ENCODE assay signal across 11 mouse cellular contexts in the genomic region with DNA sequence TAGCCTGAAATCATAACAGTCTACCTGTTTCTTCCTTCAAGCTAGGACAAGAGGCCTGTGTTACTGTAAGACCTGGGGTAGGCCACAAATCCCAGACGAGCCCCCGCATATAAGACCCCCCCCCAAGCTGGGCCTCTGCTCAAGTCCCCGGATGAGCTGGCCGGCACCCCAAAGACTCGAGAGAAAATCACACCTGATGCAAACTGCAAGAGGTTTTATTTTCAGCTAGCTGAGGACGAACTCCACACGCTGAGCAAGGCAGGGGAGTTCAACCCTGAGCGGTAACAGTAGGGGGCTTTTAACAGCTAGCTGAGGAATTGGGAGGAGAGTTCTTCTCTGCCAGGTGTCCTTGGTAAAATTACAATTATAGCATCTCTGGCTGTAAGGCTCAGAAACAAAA. TPM values are rescaled to one million over a fixed set of nuclear protein-coding genes. Genes with fewer than 3 reads are reported as not detected.
DNase-seq lines count a peak whose midpoint lies in the region; ATAC-seq lines count a peak whose summit lies in the region.
"Had no signal": no experiment of that assay in that cellular context is flagged by ENCODE, and none has a peak within 500 bp of the region (broad histone marks: within the 10 kb centered on the region; RNA-seq: fewer than 3 reads in every experiment).

No protein-coding gene starts in this region.

- H3K4me2 ChIP-seq in heart, embryonic 12.5 days: no peak overlapping the region
- H3K4me2 ChIP-seq in forebrain, embryonic 15.5 days (replicated peaks): peak overlapping the region; percentile 66
- 0 out of 2 replicates have a peak overlapping the region, but pooled peaks have one; percentile 12 for H3K4me2 ChIP-seq in limb, embryonic 15.5 days
- H3K4me2 ChIP-seq in neural tube, embryonic 12.5 days (replicated peaks): peak overlapping the region; percentile 76

- DNase-seq in heart, embryonic 10.5 days (ENCODE audit: low spot score): no peak
- no peak for DNase-seq in gastrocnemius, postnatal 4 days (ENCODE audit: low spot score in 2 of 2)
- no peak for DNase-seq in ovary, postnatal 10 days (ENCODE audit: low spot score)
- DNase-seq in lung, adult 18-20 months: no peak
- DNase-seq: cerebellum, postnatal 14 days; kidney, adult 18-20 months had no signal

- peaks cover 49% of the 10 kb centered on the region for H3K36me3 ChIP-seq in heart, embryonic 10.5 days
- peaks cover 42% of the 10 kb centered on the region for H3K36me3 ChIP-seq in heart, embryonic 12.5 days
- peaks cover 23% of the 10 kb centered on the region for H3K36me3 ChIP-seq in forebrain, embryonic 15.5 days
- peaks cover 34% of the 10 kb centered on the region for H3K36me3 ChIP-seq in limb, embryonic 15.5 days
- peaks cover 40% of the 10 kb centered on the region for H3K36me3 ChIP-seq in neural tube, embryonic 12.5 days

- H3K4me1 ChIP-seq in heart, embryonic 10.5 days: peaks cover 5% of the 10 kb centered on the region; the same call in 1 of the 2 replicates
- peaks cover 14% of the 10 kb centered on the region for H3K4me1 ChIP-seq in heart, embryonic 12.5 days (replicated peaks)
- H3K4me1 ChIP-seq in forebrain, embryonic 15.5 days: peaks cover 39% of the 10 kb centered on the region
- H3K4me1 ChIP-seq in limb, embryonic 15.5 days: peaks cover 8% of the 10 kb centered on the region
- peaks cover 20% of the 10 kb centered on the region for H3K4me1 ChIP-seq in neural tube, embryonic 12.5 days

- H3K27ac ChIP-seq in heart, embryonic 10.5 days: no peak overlapping the region
- H3K27ac ChIP-seq in heart, embryonic 12.5 days (ENCODE audit: poor library complexity, severe bottlenecking): no peak overlapping the region
- H3K27ac ChIP-seq in forebrain, embryonic 15.5 days (replicated peaks): no peak overlapping the region
- no peak overlapping the region for H3K27ac ChIP-seq in limb, embryonic 15.5 days
- H3K27ac ChIP-seq in neural tube, embryonic 12.5 days: no peak overlapping the region

- H3K9me3 ChIP-seq in heart, embryonic 10.5 days: peaks cover 7% of the 10 kb centered on the region; the same call in 1 of the 2 replicates
- peaks cover 7% of the 10 kb centered on the region for H3K9me3 ChIP-seq in heart, embryonic 12.5 days (replicated peaks)
- no peaks in the 10 kb centered on the region for H3K9me3 ChIP-seq in forebrain, embryonic 15.5 days
- H3K9me3 ChIP-seq in limb, embryonic 15.5 days: no peaks in the 10 kb centered on the region
- no peaks in the 10 kb centered on the region for H3K9me3 ChIP-seq in neural tube, embryonic 12.5 days

- no peak overlapping the region for H3K9ac ChIP-seq in heart, embryonic 12.5 days
- 0 out of 2 replicates have a peak overlapping the region, but pooled peaks have one; percentile 7 for H3K9ac ChIP-seq in forebrain, embryonic 15.5 days (replicated peaks)
- H3K9ac ChIP-seq in limb, embryonic 15.5 days: no peak overlapping the region
- no peak overlapping the region for H3K9ac ChIP-seq in neural tube, embryonic 12.5 days

- H3K4me3 ChIP-seq in heart, embryonic 10.5 days: 0 out of 2 replicates have a peak overlapping the region, but pooled peaks have one; percentile 27
- H3K4me3 ChIP-seq in heart, embryonic 12.5 days: no peak overlapping the region
- peak overlapping the region; percentile 19 for H3K4me3 ChIP-seq in forebrain, embryonic 15.5 days
- H3K4me3 ChIP-seq in limb, embryonic 15.5 days: no peak overlapping the region
- peak overlapping the region; percentile 5; the same call in 1 of the 2 replicates for H3K4me3 ChIP-seq in neural tube, embryonic 12.5 days

- no peaks in the 10 kb centered on the region for H3K27me3 ChIP-seq in heart, embryonic 10.5 days (ENCODE audit: insufficient read depth, poor library complexity, severe bottlenecking)
- H3K27me3 ChIP-seq in heart, embryonic 12.5 days (replicated peaks): no peaks in the 10 kb centered on the region
- H3K27me3 ChIP-seq in forebrain, embryonic 15.5 days: no peaks in the 10 kb centered on the region
- H3K27me3 ChIP-seq in limb, embryonic 15.5 days: no peaks in the 10 kb centered on the region
- H3K27me3 ChIP-seq in neural tube, embryonic 12.5 days (replicated peaks): no peaks in the 10 kb centered on the region

- no peak for ATAC-seq in heart, embryonic 12.5 days (ENCODE audit: insufficient number of reproducible peaks, low FRiP score)
- no peak for ATAC-seq in forebrain, embryonic 15.5 days (replicated peaks)
- no peak for ATAC-seq in limb, embryonic 15.5 days (ENCODE audit: insufficient number of reproducible peaks, low FRiP score, low TSS enrichment, low read depth)
- ATAC-seq in neural tube, embryonic 12.5 days (ENCODE audit: low FRiP score, low read depth): no peak

- WGBS in heart, embryonic 10.5 days: 94% methylated on average over 8 of the region's 8 CpGs
- 97% methylated on average over 8 of the region's 8 CpGs for WGBS in heart, embryonic 12.5 days
- 86% methylated on average over 8 of the region's 8 CpGs for WGBS in forebrain, embryonic 15.5 days
- 80% methylated on average over 8 of the region's 8 CpGs for WGBS in limb, embryonic 15.5 days
- WGBS in neural tube, embryonic 12.5 days: 94% methylated on average over 8 of the region's 8 CpGs

RNA-seq across cellular contexts. Expression of a gene that starts 3.0 kb away (rescaled TPM):
- 22.0 and 24.4 TPM in 2 replicates for polyA plus RNA-seq in heart, embryonic 10.5 days (2016; fragmentation: Nextera tagmentation; extraction: Ambion mirVana)
- polyA plus RNA-seq in heart, embryonic 12.5 days (2016; fragmentation: Nextera tagmentation; extraction: Ambion mirVana): 26.6 and 27.3 TPM in 2 replicates
- 35.9 and 36.0 TPM in 2 replicates for polyA plus RNA-seq in forebrain, embryonic 15.5 days (2015; fragmentation: Nextera tagmentation; extraction: Ambion mirVana)
- polyA plus RNA-seq in limb, embryonic 15.5 days (2015; fragmentation: Nextera tagmentation; extraction: Ambion mirVana): 29.8 and 31.4 TPM in 2 replicates
- 27.2 and 31.9 TPM in 2 replicates for polyA plus RNA-seq in neural tube, embryonic 12.5 days (2016; fragmentation: Nextera tagmentation; extraction: Ambion mirVana)
- 10 to 100 TPM; 15.0 to 16.1 TPM for total RNA-seq in gastrocnemius, postnatal 4 days (2021)

RNA-seq across cellular contexts. Expression of a gene that starts 8.9 kb away (rescaled TPM):
- polyA plus RNA-seq in heart, embryonic 10.5 days (2016; fragmentation: Nextera tagmentation; extraction: Ambion mirVana): 0.14 TPM in 1 of 2 replicates, not detected in the other
- 0.18 TPM in 1 of 2 replicates, not detected in the other for polyA plus RNA-seq in heart, embryonic 12.5 days (2016; fragmentation: Nextera tagmentation; extraction: Ambion mirVana)
- not detected in 2 replicates for polyA plus RNA-seq in forebrain, embryonic 15.5 days (2015; fragmentation: Nextera tagmentation; extraction: Ambion mirVana)
- 0.20 TPM in 1 of 2 replicates, not detected in the other for polyA plus RNA-seq in limb, embryonic 15.5 days (2015; fragmentation: Nextera tagmentation; extraction: Ambion mirVana)
- not detected in 2 replicates for polyA plus RNA-seq in neural tube, embryonic 12.5 days (2016; fragmentation: Nextera tagmentation; extraction: Ambion mirVana)
- total RNA-seq in gastrocnemius, postnatal 4 days (2021): 1 to 10 TPM; 3.2 to 5.4 TPM
- polyA plus RNA-seq: small intestine, adult 2 months had no signal

RNA-seq across cellular contexts. Expression of a gene that starts 33.2 kb away (rescaled TPM):
- polyA plus RNA-seq in heart, embryonic 10.5 days (2016; fragmentation: Nextera tagmentation; extraction: Ambion mirVana): 11.6 and 14.8 TPM in 2 replicates
- 11.9 and 12.5 TPM in 2 replicates for polyA plus RNA-seq in heart, embryonic 12.5 days (2016; fragmentation: Nextera tagmentation; extraction: Ambion mirVana)
- polyA plus RNA-seq in forebrain, embryonic 15.5 days (2015; fragmentation: Nextera tagmentation; extraction: Ambion mirVana): 16.6 and 17.4 TPM in 2 replicates
- polyA plus RNA-seq in limb, embryonic 15.5 days (2015; fragmentation: Nextera tagmentation; extraction: Ambion mirVana): 19.9 and 22.0 TPM in 2 replicates
- polyA plus RNA-seq in neural tube, embryonic 12.5 days (2016; fragmentation: Nextera tagmentation; extraction: Ambion mirVana): 16.2 and 16.3 TPM in 2 replicates
- 1 to 10 TPM; 8.5 to 9.0 TPM for total RNA-seq in gastrocnemius, postnatal 4 days (2021)

RNA-seq across cellular contexts. Expression of a gene that starts 33.3 kb away (rescaled TPM):
- 8.6 and 11.1 TPM in 2 replicates for polyA plus RNA-seq in heart, embryonic 10.5 days (2016; fragmentation: Nextera tagmentation; extraction: Ambion mirVana)
- 14.9 and 16.2 TPM in 2 replicates for polyA plus RNA-seq in heart, embryonic 12.5 days (2016; fragmentation: Nextera tagmentation; extraction: Ambion mirVana)
- polyA plus RNA-seq in forebrain, embryonic 15.5 days (2015; fragmentation: Nextera tagmentation; extraction: Ambion mirVana): 20.2 and 22.8 TPM in 2 replicates
- 9.5 and 11.6 TPM in 2 replicates for polyA plus RNA-seq in limb, embryonic 15.5 days (2015; fragmentation: Nextera tagmentation; extraction: Ambion mirVana)
- 28.1 and 31.0 TPM in 2 replicates for polyA plus RNA-seq in neural tube, embryonic 12.5 days (2016; fragmentation: Nextera tagmentation; extraction: Ambion mirVana)
- 10 to 100 TPM; 13.8 to 14.1 TPM for total RNA-seq in gastrocnemius, postnatal 4 days (2021)

RNA-seq across cellular contexts. Expression of a gene that starts 51.8 kb away (rescaled TPM):
- 21.1 and 22.3 TPM in 2 replicates for polyA plus RNA-seq in heart, embryonic 10.5 days (2016; fragmentation: Nextera tagmentation; extraction: Ambion mirVana)
- polyA plus RNA-seq in heart, embryonic 12.5 days (2016; fragmentation: Nextera tagmentation; extraction: Ambion mirVana): 24.2 and 24.6 TPM in 2 replicates
- 26.2 and 26.7 TPM in 2 replicates for polyA plus RNA-seq in forebrain, embryonic 15.5 days (2015; fragmentation: Nextera tagmentation; extraction: Ambion mirVana)
- 20.9 and 25.2 TPM in 2 replicates for polyA plus RNA-seq in limb, embryonic 15.5 days (2015; fragmentation: Nextera tagmentation; extraction: Ambion mirVana)
- 29.3 and 32.5 TPM in 2 replicates for polyA plus RNA-seq in neural tube, embryonic 12.5 days (2016; fragmentation: Nextera tagmentation; extraction: Ambion mirVana)
- total RNA-seq in gastrocnemius, postnatal 4 days (2021): 10 to 100 TPM; 35.2 to 43.6 TPM

Comparison
In these comparisons a context has a peak if more than half of its experiments do, and no peak if none do; other contexts are left out.
1. H3K4me3 ChIP-seq: peak in heart, embryonic 10.5 days (single experiment), forebrain, embryonic 15.5 days (single experiment) and neural tube, embryonic 12.5 days (single experiment); none in heart, embryonic 12.5 days (single experiment) and limb, embryonic 15.5 days (single experiment).